Mouse (Mus musculus) lung, adult 18-20 months (tissue): ENCODE measurements around the gene Pxk.

Experiments used
- DNase-seq, 2 experiments: peaks; one replicate each; pipeline ENCODE4 v3.0.0; 2022; ENCODE audit warnings: mixed read lengths in 2 of 2

Pxk gene

DNA sequence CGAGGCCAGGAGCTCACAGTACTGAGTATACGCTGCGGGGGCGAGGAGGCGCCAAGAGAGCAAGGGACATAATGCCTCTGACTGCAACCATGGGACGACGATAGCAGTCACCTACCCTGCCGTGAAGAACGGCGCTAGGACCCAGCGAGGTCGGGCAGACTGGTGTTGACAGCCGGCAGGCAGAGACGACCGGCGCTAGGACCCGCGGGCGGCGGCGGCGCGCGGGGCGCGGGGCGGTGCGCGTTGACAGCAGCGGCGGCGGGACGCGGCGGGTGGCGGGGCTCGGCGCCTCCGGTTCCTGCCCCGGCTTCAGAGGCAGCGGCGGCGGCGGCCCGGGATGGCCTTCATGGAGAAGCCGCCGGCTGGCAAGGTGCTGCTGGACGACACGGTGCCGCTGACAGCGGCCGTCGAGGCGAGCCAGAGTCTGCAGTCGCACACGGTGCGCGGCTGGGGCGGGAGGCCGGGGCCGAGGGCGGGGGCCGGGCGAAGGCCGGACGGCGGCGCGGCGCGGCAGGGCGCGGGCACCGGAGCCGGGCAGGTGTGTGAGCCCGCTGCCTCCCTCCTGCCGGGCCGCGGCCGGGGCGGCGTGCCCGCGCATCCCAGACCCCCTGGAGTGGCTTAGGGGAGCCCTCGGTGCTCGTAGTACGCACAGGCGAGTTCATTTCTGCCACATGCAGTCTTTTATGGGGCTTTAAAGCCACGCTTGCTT lies at the start of gene Pxk:
Gene Pxk (plus strand): TSS at position 234 of the 709 bp plus-strand sequence.
- peak; percentile 92 to 93 for DNase-seq

DNA sequence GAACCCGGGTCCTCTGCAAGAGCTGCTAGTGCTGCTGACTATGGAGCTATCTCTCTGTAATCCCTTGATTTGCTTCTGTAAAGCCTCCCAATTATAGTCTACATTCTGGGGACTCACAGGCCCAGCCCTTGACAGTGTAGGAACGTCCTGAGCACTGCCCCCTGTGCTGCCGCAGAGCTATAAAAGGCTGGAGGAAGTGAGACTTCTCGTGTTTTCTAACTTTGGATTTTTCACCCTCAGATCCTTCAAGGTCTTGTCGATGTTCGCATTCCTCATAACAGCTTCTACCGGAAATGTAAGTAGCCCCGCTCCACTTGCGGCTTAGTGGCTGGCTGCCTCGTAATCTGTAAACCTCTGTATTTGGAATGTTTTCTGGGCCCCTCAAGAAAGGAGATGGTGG lies 48.7 kb upstream of the Pxk start:
- no peak for DNase-seq

DNA sequence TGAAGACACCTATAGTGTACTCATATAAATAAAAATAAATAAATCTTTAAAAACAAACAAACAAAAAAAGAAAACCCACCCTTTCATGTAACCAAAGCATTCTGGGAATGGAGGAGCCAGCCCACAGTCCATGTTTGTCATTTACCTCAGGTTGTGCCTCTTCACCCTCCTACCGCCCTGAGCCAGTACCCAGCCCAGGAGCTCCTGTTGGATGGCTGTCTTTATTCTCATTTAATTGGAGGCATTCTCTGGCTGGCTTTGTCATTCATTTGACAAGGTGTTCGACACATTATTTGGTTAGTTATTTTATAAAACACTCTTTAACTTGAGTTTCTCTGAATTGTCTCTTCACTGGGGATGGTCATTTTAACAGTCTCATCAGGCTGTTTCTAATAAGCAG lies 46.1 kb upstream of the Pxk start:
- DNase-seq: no peak

DNA sequence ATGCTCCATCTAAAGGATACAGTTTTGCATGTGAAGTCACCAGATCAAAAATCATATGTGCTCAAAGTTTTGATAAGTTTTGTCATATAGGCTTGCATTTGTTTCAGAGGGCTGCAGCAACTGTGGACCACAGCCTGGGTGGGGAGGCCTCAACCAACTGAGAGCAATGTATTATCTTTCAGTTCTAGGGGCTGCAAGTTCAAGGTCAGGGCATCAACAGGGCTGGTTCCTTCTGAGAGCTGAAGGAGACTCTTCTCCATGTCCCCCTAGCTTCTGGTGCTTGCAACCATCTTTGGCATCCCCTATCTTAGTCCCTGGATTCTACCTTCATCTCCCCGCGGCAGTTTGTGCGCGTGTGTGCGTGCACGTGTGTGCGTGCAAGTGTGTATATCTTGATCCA lies 45.4 kb upstream of the Pxk start:
- DNase-seq: no peak

DNA sequence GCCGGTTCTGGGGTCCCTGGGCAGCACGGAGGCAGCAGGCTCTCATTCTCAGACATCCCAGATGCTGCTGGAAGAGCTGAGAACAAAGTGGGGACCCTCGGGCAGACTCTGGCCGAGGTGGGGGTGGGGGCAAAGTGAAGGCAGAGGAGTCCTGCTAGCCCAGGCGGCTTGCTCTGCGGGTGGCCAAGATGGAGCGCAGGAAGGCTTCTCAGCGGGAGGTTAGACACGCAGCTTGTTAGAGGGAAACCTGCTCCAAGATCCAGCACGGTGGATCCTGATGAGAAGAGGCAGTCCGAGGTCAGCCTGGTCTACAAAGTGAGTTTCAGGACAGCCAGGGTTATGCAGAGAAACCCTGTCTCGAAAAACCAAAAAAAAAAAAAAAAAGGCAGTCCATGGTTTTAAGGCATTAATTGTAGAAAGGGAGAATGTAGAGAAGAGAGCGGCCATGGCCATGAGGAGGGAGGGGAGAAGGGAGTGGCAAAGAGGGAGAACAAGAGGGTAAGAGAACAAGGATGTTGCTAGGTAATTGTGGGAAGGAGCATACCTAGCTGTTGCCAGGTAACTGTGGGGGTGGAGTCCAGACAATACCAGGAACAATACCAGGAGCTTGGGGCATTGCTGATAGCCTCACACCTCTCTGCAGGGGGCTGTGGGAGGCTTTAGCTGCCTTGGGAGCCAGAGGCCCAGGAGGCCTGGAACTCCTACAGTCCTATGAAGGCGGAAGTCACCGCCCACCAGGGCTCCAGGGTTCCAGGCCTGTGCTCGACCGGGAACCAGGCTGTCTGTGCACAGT lies 43.5 kb upstream of the Pxk start:
- peak; percentile 55 to 75 for DNase-seq

DNA sequence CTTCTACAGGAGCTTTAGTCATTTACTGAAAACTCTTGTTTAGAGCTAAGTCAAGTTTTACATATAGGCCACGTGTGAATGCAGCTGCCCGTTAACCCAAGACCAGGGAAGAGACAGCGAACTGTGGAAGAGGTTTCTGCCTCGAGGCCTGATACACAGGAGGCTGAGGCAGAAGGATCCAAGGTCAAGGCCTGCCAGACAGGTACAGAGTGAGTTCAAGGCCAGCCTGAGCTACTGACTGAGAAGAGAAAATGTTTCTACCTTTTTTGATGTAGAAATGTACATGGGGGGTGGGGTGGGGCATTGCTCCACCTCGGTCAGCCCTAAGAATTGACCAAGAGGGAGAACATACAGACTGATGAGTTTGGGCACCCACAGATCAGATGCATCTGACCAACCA lies 41.9 kb upstream of the Pxk start:
- no peak for DNase-seq

DNA sequence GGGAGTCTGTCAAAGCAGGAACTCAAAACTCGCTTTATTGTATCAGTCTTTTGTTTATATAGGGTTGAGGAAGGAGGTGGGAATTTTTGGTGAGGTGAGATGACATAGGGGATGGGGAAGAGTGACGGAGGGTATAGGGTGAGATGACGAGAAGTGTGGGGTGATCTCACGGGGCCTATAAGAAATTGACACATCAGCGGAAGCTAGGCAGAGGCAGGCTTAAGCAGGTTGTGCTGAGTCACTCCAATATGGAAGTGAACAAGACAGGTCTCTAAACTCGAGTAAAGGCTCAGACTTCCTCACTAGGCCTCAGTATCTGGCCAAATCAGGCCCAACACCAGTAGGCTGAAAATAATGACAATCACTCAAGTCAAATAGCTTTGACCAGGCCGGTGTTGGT lies 38.1 kb upstream of the Pxk start:
- no peak for DNase-seq

DNA sequence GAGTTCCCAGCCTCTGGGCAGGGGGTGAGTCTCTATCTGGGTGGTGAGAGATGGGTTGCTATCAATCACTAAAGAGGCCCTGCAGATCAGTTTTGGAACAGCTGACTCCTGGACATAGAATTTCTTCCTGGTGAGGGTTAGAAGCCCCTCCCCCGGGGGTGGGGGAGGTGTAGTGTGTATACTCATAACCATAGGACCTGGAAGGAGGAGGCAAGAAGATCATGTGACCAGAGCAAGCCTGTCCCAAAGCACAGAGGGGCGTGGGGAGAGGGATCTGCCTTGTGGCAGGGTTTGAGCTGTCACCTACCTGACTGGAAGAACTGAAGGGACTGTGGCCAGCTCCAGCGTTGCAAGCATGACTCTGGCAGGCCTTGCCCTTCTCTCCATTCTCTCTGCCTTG lies 35.9 kb upstream of the Pxk start:
- DNase-seq: no peak

DNA sequence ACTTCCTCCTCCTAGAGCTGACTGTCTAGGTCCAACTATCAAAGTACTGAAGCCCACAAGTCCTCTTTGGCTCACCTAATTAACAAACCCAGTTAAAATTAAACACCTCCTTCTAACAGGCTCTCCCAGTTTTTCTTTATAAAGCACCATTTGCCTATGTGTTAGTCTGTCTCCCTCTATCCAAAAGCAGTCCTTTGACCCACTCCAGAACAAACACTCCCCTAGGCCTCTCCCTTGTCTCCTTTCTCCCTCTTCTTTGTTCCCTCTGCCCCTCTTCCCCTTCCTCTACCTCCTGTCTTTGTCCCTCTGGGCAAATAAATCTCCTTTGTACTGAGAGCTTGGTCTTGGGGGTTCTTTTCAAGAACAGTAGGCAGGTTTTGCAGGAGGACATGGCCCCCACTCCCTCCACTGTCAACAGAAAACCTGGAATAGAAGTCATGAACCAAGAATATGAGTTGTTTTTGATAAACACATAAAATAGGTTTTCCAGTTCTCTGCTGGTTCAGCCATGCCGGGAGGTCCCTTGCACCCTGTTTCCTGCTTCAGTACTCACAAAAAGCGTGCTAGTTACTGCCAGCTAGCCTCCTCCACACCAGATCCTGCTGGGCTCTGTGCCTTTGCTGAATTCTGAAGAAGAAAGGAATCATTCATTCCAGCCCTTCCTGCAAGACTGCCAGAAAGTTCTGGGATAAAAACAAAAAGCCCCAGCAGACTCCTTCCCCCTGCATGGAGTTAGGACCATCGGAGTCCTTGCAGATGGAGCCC lies 35.3 kb upstream of the Pxk start:
- DNase-seq: no peak

DNA sequence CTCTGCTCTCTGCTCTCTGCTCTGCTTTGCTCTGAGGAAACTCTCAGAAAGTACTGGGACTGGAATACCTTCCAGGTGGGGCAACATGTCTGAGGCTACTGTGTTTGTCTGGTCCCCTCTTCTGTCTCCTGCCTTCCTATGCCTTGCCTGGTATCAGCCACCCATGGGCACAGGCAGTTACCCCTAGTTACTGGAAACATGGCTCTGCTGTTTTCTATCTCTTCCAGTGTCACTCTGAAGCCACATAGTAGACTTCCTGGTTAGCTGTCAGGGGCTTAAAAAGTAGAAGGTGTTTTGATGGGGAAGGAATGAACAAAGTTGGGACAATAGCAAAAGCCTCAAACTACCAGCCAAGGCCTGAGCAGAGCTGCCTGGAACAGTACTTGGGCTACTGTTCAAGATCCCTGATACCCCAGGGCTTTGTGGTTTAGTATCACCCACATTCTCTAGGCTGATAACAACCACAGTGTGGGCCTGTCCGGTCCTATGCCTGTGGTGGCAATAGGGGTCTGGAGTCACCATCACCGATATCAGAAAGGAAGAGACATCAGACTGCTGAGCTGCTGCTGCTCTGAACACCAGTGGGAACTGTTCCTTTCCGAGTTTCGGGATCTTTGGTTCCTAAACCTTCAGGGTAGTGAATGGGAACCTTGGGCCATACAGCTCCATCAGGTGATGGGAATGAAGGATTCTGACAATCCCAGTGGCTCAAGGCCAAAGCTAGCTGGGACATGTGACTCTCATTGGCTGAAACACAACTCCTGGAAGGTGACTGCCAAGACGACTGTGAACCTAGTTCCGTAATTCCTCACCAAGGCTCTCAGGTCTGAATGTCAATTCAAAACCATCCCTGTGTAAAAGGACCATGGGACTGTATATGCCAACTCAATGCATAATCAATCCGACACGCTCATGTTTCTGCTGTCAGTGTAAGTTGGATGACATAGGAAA lies 33.9 kb upstream of the Pxk start:
- DNase-seq: no peak

DNA sequence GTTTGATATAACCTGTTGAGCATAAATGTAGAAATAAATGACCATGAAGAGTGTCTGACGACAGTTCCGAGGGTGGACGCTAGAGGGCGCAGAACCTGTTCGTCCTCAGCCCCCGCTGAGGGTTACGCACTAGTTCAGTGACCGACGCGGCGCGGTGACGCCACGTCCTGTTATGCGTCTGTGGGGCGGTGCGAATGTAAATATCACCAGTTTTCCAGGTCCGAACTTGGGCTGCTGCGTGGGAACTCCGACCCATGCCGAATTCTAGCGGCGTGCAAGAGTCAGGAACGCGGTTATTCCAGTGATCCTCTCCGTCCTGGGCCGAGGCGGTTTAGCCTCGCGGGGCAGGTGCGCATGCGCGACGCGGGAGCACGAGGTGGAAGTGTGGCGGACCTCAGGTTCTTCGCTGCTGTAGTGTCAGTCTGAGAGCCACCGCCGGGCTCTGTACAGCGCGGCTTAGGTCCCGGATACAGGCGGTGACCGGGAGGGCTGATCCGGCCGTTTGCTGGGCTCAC lies 17.8 kb upstream of the Pxk start, which contains the start of gene Rpp14:
Gene Rpp14 (plus strand): TSS at position 203 of the 515 bp plus-strand sequence.
- DNase-seq: peak; percentile 93 to 94

DNA sequence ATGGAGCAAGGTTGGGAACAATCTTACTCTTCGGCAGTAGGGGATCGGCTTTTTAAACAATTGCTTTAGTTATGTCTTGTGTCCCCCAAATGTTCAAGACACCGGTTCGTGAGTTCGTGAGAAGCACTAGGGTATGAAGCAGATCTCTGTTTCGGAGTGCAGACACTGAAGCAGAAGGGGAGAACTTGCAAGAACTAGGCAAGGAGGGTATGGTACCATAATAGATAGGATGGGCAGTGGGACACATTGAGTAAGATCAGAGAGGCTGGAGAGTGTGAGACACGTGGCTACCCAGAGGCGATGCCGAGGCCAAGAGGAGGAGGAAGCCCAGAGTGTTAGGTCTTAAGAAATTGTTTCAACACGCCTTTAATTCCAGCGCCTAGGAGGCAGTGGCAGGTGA lies 17.3 kb upstream of the Pxk start:
- DNase-seq: peak; percentile 34 to 59

DNA sequence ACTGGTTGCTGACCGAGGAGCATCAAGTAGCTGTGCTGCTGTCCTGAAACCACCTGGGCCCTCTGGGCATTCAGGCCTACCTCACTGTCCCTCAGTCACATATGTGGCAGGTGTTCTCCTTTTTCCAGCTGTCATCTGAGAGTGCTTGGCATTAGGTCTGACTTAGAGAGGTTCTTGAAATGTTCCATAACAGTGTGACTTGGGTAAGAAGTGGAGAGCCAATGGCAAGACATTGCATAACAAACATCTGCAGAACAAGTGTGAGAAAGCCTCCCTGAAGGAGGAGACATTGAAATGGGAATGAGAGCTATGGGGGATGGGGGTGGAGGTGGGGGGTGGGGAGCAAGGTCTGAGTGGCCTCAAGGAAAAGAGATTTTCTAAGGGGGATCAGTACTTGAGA lies 15.1 kb upstream of the Pxk start:
- DNase-seq: peak in 1 of 2 experiments; percentile 55

DNA sequence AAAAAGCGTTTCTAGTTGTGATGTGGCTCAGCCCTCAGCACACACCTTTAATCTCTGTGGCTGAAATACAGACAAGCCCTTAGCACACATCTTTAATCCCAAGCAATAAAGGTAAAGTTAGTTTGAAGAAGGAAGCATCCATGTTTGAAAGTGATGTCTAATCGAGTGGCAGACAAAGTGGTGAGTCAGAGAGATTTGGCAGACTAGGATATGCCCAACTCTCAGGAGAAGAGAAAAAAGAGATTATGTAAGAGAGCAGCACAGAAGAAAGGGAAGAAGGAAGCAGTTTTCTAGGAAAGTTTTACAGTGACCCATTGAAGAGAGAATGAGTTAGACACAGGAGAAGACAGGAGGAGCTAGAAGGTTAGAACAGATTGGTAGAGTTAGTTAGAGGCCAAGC lies 9.0 kb upstream of the Pxk start:
- DNase-seq: no peak

DNA sequence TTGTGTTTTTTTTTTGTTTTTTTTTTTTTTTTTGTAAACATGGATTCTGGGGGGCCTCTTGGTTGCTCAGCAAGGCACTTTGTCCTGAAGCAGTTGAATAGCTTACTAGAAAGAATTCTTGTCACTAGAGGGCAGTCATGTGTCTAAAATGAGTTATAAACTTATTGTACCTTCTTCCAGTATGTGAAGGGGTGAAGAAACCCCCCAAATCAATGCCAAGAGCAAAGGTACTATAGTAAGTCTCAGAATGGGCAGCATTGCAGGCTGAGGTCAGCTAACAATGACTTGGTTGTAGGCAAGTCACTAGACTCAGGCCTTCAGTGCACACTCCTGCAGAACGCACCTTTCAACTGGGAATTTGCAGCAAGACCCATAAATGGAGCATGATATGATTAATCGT lies 5.4 kb upstream of the Pxk start:
- no peak for DNase-seq

DNA sequence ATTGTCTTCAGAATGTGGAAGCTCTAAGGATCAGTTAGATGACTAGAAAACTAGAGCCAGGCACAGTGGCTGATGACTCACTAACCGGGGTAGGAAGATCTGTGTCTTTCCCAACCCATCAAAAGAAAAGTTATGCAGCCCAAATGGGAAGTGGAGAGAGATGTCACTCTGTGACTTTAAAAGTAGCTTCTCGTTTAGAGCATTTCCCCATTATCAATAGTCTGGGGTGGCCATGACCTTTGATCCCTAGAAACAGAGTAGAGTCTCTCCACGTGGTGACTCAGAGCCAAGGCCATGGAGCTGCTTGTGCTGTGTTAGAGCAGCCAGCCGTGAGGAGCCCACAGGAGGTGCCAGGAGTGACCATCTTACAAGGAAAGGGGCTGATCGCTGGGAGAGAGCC lies 4.6 kb upstream of the Pxk start:
- DNase-seq: no peak

DNA sequence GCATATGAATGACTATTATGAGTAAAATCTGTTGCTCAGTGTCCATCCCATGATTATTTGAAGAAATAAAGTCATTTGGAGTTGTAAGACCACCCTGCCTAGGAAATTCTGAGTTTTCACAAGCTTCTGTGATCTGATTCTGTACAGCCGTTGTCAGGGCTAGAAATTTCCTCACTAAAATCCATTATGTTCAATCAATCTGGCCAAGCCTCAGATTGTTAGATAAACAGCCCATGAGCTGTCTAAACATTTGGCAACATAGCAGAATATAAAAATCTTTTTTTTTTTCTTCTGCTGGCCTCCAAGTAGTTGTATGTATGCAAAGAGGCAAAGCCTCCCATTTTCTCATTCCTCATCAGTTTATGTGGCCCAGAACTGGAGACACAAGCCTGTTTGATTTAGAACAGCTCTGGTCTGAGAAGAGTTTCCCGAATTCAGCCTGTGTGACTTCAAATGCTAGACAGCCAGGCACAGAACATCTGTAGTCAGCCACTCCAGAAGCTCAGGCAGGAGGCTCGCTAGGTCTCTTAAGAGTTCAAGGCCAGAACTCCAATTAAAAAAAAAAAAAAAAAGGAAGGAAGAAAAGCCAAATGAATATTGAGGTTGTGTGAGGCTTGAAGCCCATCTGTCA lies 3.0 kb upstream of the Pxk start:
- no peak for DNase-seq

DNA sequence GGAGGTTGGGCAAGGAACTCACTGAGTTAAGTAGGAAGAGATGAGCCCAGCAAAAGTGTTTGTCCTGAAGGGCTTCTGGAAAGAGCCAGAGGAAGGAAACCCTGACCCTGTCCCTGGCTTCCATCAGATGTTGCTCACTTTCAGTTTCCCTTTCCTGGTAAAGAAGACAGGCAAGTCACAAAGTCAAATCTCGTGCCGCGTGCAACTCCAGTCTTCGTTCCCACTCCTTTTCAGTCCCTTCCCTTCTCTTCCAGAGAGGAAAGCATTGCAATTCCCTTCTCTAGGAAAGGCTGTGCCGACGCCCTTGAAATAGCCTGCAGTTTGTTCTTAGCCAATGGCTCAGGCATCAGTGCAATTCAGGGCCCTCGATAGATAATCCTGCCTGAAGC lies 2.5 kb upstream of the Pxk start:
- DNase-seq: peak; percentile 47 to 60

DNA sequence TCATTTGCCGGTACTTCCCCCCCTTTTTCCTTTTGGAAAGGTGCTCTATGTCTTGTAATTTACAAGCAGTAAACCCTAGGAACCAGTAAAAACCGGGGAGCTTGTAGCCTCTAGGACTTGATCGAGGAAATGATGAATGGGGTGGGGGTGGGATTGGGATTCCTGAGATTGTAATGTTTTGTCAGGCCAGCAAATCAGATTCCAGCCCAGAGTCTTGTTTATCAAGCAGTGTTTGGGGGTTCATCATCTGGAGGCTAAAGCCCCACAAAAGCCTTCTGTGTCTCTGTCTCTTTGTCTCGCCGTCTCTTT lies 630 bp downstream of the Pxk start:
- DNase-seq: no peak

DNA sequence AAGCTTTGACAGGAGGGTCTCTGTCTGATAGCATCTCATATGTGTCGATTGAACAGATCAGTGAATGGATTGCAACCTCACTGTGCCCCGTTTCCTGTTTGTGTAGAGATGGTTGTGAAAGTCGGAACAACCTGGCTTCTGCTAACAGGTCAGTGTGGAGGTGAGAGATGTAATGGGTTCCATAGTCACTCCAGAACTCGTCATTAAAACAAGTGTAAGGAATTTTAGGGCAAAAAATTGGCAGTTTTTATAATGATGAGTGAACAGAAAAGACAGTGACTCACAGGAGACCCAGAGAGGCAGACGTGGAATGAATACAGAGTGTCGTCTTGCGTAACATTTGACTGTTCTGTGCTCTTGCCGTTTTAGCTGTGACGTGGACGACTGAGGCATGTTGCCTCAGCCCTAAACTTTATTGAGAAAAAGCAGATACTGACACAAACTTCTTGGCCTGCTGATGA lies 1.6 kb downstream of the Pxk start:
- peak; percentile 50 to 68 for DNase-seq

DNA sequence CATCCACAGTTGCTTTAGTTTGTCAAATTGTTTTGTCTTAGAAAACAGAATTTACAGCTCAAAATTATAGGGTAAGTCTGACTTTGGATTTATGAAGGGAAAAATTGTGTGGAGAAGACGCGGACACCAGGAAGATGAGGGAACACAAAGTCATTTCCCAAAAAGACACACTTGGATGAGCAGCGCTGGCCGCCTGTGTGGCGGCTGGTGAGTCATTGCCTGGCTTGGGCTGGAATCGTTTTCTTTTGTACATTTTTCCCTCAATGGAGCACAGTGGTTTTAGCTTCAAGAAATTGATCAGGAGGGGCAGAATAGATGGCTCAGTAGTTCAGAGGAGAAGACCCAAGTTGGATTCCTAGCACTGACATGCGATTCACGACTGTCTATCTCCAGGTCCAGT lies 3.9 kb downstream of the Pxk start:
- no peak for DNase-seq

DNA sequence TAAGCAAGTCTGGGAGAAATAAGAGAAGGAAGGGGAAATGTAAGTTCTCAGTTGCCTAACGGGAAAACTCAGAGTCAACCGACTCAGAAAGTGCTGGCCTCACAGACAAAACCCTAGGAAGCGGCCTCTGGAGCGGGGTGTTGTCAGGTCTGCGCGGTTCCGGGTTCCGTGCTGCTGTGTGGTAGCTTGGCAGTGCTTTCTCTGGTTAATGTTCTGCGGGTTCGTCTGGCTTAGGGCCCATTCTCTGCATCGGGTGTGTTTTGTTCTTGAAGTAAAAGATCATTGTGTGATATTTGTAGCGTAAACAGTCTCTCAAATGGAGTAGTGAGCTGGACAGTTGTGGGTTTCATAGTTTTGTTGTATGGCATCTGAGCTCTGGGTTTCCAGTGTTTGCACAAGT lies 4.7 kb downstream of the Pxk start:
- peak; percentile 42 to 62 for DNase-seq
